10 mouse cellular contexts compared by ENCODE assay signal in the genomic region with DNA sequence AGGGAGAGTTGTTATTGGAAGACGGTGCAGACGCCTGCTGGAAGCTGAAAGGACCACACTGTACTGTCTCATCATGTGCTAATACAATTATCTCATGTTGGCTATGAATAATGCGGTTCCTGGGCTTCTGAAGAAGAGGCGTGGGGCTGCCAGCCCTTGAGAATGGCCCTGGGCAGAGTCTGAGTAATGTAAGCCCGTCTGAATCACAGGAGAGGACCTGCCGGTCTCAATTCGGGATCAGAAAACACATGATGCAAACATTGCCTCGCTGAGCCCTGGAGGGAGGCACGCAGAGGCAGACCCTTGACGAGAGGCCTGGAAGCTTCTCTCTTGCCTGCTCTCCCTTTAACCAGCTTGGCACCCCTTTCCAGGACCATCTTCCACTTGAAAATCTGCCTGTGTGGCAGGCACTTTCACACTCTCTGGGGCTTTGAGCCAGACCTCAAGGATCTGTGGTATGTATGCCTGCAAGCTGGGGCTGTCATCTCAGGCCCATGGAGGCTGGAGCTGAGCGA. TPM values are rescaled to one million over a fixed set of nuclear protein-coding genes. Genes with fewer than 3 reads are reported as not detected.
A peak's percentile ranks its signal among the peaks of the same experiment; 100 is the strongest.
DNase-seq lines count a peak whose midpoint lies in the region; ATAC-seq and TF ChIP-seq lines count a peak whose summit lies in the region.
"Had no signal": no experiment of that assay in that cellular context is flagged by ENCODE, and none has a peak within 500 bp of the region (broad histone marks: within the 10 kb centered on the region; RNA-seq: fewer than 3 reads in every experiment).

No protein-coding gene starts in this region.

- H3K36me3 ChIP-seq in C2C12 (ENCODE audit: control insufficient read depth, insufficient read depth) = no peaks in the 10 kb centered on the region
- no peaks in the 10 kb centered on the region for H3K36me3 ChIP-seq in limb, embryonic 15.5 days
- H3K36me3 ChIP-seq: liver, embryonic 12.5 days had no signal

- DNase-seq in heart, adult 11 months = peak; percentile 95
- DNase-seq in heart, adult 8-10 months (ENCODE audit: low spot score) = no peak
- no peak for DNase-seq in right cerebral cortex, postnatal 36 days (ENCODE audit: low spot score in 2 of 2)
- no peak for DNase-seq in cerebellum, postnatal 36 days
- DNase-seq: cerebellum, adult 11-12 months had no signal

- no peaks in the 10 kb centered on the region for H3K79me2 ChIP-seq in C2C12 (ENCODE audit: control insufficient read depth, insufficient read depth)

- no peaks in the 10 kb centered on the region for H3K27me3 ChIP-seq in C2C12 (ENCODE audit: control insufficient read depth, insufficient read depth, insufficient read length)
- no peaks in the 10 kb centered on the region for H3K27me3 ChIP-seq in limb, embryonic 15.5 days
- H3K27me3 ChIP-seq: liver, embryonic 12.5 days had no signal

- H3ac ChIP-seq in C2C12 (ENCODE audit: control insufficient read depth, insufficient read length, low read depth) = peak overlapping the region; percentile 57

- H3K9me3 ChIP-seq in limb, embryonic 15.5 days = no peaks in the 10 kb centered on the region
- H3K9me3 ChIP-seq: liver, embryonic 12.5 days had no signal

- no peak overlapping the region for H3K4me3 ChIP-seq in C2C12 (ENCODE audit: insufficient read depth, poor library complexity, severe bottlenecking)
- H3K4me3 ChIP-seq in cortical plate, adult 2 months (ENCODE audit: insufficient read depth, low read length) = no peak overlapping the region
- no peak overlapping the region for H3K4me3 ChIP-seq in limb, embryonic 15.5 days
- H3K4me3 ChIP-seq: liver, embryonic 12.5 days had no signal

- no peak for TF ChIP-seq POLR2A in cortical plate, adult 2 months (IDR thresholded peaks at IDR 0.05; ENCODE audit: extremely low read depth, insufficient read depth, low read length)

- peak overlapping the region; percentile 1; the same call in 1 of the 2 replicates for H3K27ac ChIP-seq in cortical plate, adult 2 months (ENCODE audit: insufficient read depth, low read length)
- peak overlapping the region; percentile 93 for H3K27ac ChIP-seq in limb, embryonic 15.5 days
- H3K27ac ChIP-seq: liver, embryonic 12.5 days had no signal

- no peak overlapping the region for H3K9ac ChIP-seq in limb, embryonic 15.5 days
- H3K9ac ChIP-seq: liver, embryonic 12.5 days had no signal

- no peak for ATAC-seq in limb, embryonic 15.5 days (ENCODE audit: insufficient number of reproducible peaks, low FRiP score, low TSS enrichment, low read depth)
- no peak for ATAC-seq in inflammation-experienced regulatory T-cells, adult 6 months
- ATAC-seq: liver, embryonic 12.5 days had no signal

- H3K79me3 ChIP-seq in C2C12 (ENCODE audit: low read depth) = no peaks in the 10 kb centered on the region

- H3K4me2 ChIP-seq in limb, embryonic 15.5 days = no peak overlapping the region
- H3K4me2 ChIP-seq: liver, embryonic 12.5 days had no signal

- no peak for TF ChIP-seq CTCF in C2C12 (IDR thresholded peaks at IDR 0.05; ENCODE audit: control insufficient read depth, insufficient read depth, insufficient read length)
- no peak for TF ChIP-seq CTCF in cortical plate, adult 2 months (IDR thresholded peaks at IDR 0.05; ENCODE audit: extremely low read depth, insufficient read depth, low read length)

- 56% methylated on average over 11 of the region's 11 CpGs for WGBS in limb, embryonic 15.5 days

- peaks cover 9% of the 10 kb centered on the region for H3K4me1 ChIP-seq in cortical plate, adult 2 months (ENCODE audit: control insufficient read depth, insufficient read depth, low read length)
- H3K4me1 ChIP-seq in limb, embryonic 15.5 days = peaks cover 42% of the 10 kb centered on the region

TF ChIP-seq in C2C12, 6 proteins besides CTCF, POLR2A, EP300 and RAD21:
- TF ChIP-seq USF1 (IDR thresholded peaks at IDR 0.05; ENCODE audit: low read depth) (no peak), MAX (IDR thresholded peaks at IDR 0.05) (peak; percentile 17)
TF ChIP-seq in C2C12: peak in this region for 1.

RNA-seq across cellular contexts. Expression of gene Tarbp1, which starts 48.3 kb away (rescaled TPM):
- total RNA-seq in heart, adult 8-10 months (2022) = 1 to 10 TPM; 2.9 to 4.9 (median 3.5) TPM
- 3.9 TPM for polyA plus RNA-seq in C2C12 (2012; fragmentation: generic; extraction: Trizol)
- 5.5 and 6.2 TPM in 2 replicates for polyA plus RNA-seq in cortical plate, adult 2 months (2012; rRNA removed)
- polyA plus RNA-seq in limb, embryonic 15.5 days (2015; fragmentation: Nextera tagmentation; extraction: Ambion mirVana) = 2.2 and 2.5 TPM in 2 replicates
- 1 to 10 TPM; 1.9 to 3.8 (median 3.2) TPM for polyA plus RNA-seq in inflammation-experienced regulatory T-cells, adult 6 months (2017; shearing (Covaris generic))
